Mouse (Mus musculus) stomach, embryonic 14.5 days (tissue): ENCODE measurements around the gene Shf. TPM values are rescaled to one million over a fixed set of nuclear protein-coding genes. Genes with fewer than 3 reads are reported as not detected.
"Not testable (repeated sequence)": the region's sequence is repeated elsewhere in the genome, so short reads cannot be mapped to it uniquely, and the experiment has no call there.

Experiments used
- ATAC-seq: fragments of 200-750 bp; cut with Nextera tagmentation; 2 replicates; pipeline ENCODE4 v1.8.0; 2017; ENCODE audit warnings: low read depth, moderate TSS enrichment; ENCODE audit not compliant: insufficient number of reproducible peaks, insufficient read depth, low FRiP score
- H3K27ac ChIP-seq: fragments of 300-500 bp; sonication (generic); 2 replicates; pipeline ENCODE4 v1.5.1; 2014; ENCODE audit warnings: mild to moderate bottlenecking, low read length, moderate library complexity, mixed read lengths
- H3K27me3 ChIP-seq: fragments of 300-500 bp; sonication (generic); 2 replicates; pipeline ENCODE4 v1.6.1; 2014; ENCODE audit warnings: low read length, control low read depth, mixed read lengths; ENCODE audit not compliant: control insufficient read depth, insufficient read depth
- H3K36me3 ChIP-seq: fragments of 300-500 bp; sonication (generic); 2 replicates; pipeline ENCODE4 v1.6.1; 2014; ENCODE audit warnings: mild to moderate bottlenecking, control low read depth, low read length, moderate library complexity, mixed read lengths; ENCODE audit not compliant: control insufficient read depth, insufficient read depth
- H3K4me1 ChIP-seq: fragments of 300-500 bp; sonication (generic); 2 replicates; pipeline ENCODE4 v1.6.1; 2014; ENCODE audit warnings: low read length, control low read depth, mixed read lengths; ENCODE audit not compliant: control insufficient read depth, insufficient read depth
- H3K4me2 ChIP-seq: fragments of 300-500 bp; sonication (generic); replicated peaks from 2 replicates; pipeline ENCODE4 v1.6.1; 2014; ENCODE audit warnings: low read depth, low read length, control low read depth
- H3K4me3 ChIP-seq: fragments of 300-500 bp; sonication (generic); 2 replicates; pipeline ENCODE4 v1.5.1; 2014; ENCODE audit warnings: low read depth, low read length, control low read depth
- H3K9ac ChIP-seq: fragments of 300-500 bp; sonication (generic); replicated peaks from 2 replicates; pipeline ENCODE4 v1.6.1; 2014; ENCODE audit warnings: low read depth, mild to moderate bottlenecking, control low read depth, low read length, moderate library complexity, mixed read lengths
- H3K9me3 ChIP-seq: fragments of 300-500 bp; sonication (generic); 2 replicates; pipeline ENCODE4 v1.6.1; 2016; ENCODE audit warnings: low read depth, low read length, control low read depth; ENCODE audit not compliant: control insufficient read depth
- WGBS: fragments of 180-500 bp; shearing (Covaris S2); extraction: QIAGEN DNeasy Blood & Tissue Kit; methylation state at CpG from one replicate; pipeline ENCODE4 v1.1.7; 2014; 5-methylcytosine and 5-hydroxymethylcytosine counted together
- polyA plus RNA-seq: library from polyadenylated mRNA; unstranded; fragments of >200 nt; fragmentation: Nextera tagmentation; extraction: Ambion mirVana; gene quantifications from 2 replicates; pipeline ENCODE4 v1.2.1, GENCODE M21; 2014

Gene Shf
- polyA plus RNA-seq, 1 experiment from 2014 or later = 5.2 TPM

- under 1% methylated on average over 57 of the region's 63 CpGs for WGBS
- H3K27ac ChIP-seq = peak overlapping the region; percentile 97
- H3K27me3 ChIP-seq = no peaks in the 10 kb centered on the region
- H3K9ac ChIP-seq = peak overlapping the region; percentile 55
- ATAC-seq = peak; percentile 86
- H3K4me1 ChIP-seq = peaks cover 12% of the 10 kb centered on the region; the same call in 1 of the 2 replicates
- H3K9me3 ChIP-seq = no peaks in the 10 kb centered on the region
- peak overlapping the region; percentile 68 for H3K4me2 ChIP-seq
- peak overlapping the region; percentile 51 for H3K4me3 ChIP-seq
- peaks cover 3% of the 10 kb centered on the region; the same call in 1 of the 2 replicates for H3K36me3 ChIP-seq
Measured at GRCm38 (mm10) chr2:122348531-122349131, 20.3 kb downstream of the Shf start.

GRCm38 (mm10) chr2:122347257-122347656 lies 21.7 kb downstream of the Shf start:
- H3K27me3 ChIP-seq = no peaks in the 10 kb centered on the region
- peaks cover 12% of the 10 kb centered on the region; the same call in 1 of the 2 replicates for H3K4me1 ChIP-seq
- no peak for ATAC-seq
- no peak overlapping the region for H3K9ac ChIP-seq
- WGBS = 93% methylated on average over 3 of the region's 3 CpGs
- H3K9me3 ChIP-seq = no peaks in the 10 kb centered on the region
- no peak overlapping the region for H3K27ac ChIP-seq
- H3K36me3 ChIP-seq = no peaks in the 10 kb centered on the region
- H3K4me2 ChIP-seq = no peak overlapping the region
- H3K4me3 ChIP-seq = no peak overlapping the region

- H3K4me1 ChIP-seq = peaks cover 12% of the 10 kb centered on the region; the same call in 1 of the 2 replicates
- H3K4me2 ChIP-seq, H3K4me3 ChIP-seq, H3K9ac ChIP-seq, ATAC-seq, H3K9me3 ChIP-seq, H3K36me3 ChIP-seq, H3K27me3 ChIP-seq: not testable (repeated sequence)
- peak overlapping the region; percentile 58; the same call in 1 of the 2 replicates for H3K27ac ChIP-seq
- 85% methylated on average over 6 of the region's 6 CpGs for WGBS
Measured at GRCm38 (mm10) chr2:122346164-122346563, 22.8 kb downstream of the Shf start.

GRCm38 (mm10) chr2:122345106-122345893 lies 23.7 kb downstream of the Shf start:
- no peaks in the 10 kb centered on the region for H3K36me3 ChIP-seq
- H3K4me3 ChIP-seq = no peak overlapping the region
- peaks cover 12% of the 10 kb centered on the region; the same call in 1 of the 2 replicates for H3K4me1 ChIP-seq
- no peak overlapping the region for H3K9ac ChIP-seq
- peak overlapping the region; percentile 58; the same call in 1 of the 2 replicates for H3K27ac ChIP-seq
- no peak for ATAC-seq
- WGBS = 73% methylated on average over 6 of the region's 6 CpGs
- no peak overlapping the region for H3K4me2 ChIP-seq
- H3K27me3 ChIP-seq = no peaks in the 10 kb centered on the region
- no peaks in the 10 kb centered on the region for H3K9me3 ChIP-seq

- Histone ChIP-seq H3K9ac (no peak overlapping the region), H3K4me2 (no peak overlapping the region), H3K36me3 (no peaks in the 10 kb centered on the region), H3K27ac (no peak overlapping the region), H3K4me1 (no peaks in the 10 kb centered on the region), H3K9me3 (no peaks in the 10 kb centered on the region), H3K4me3 (no peak overlapping the region), H3K27me3 (no peaks in the 10 kb centered on the region)
- ATAC-seq = no peak
- WGBS = 54% methylated on average over 21 of the region's 21 CpGs
Measured at GRCm38 (mm10) chr2:122337291-122337690, 31.7 kb downstream of the Shf start.

- WGBS = 63% methylated on average over 3 of the region's 3 CpGs
- H3K4me1 ChIP-seq = no peaks in the 10 kb centered on the region
- no peaks in the 10 kb centered on the region for H3K36me3 ChIP-seq
- no peak for ATAC-seq
- H3K27ac ChIP-seq = no peak overlapping the region
- H3K9me3 ChIP-seq = no peaks in the 10 kb centered on the region
- H3K27me3 ChIP-seq = no peaks in the 10 kb centered on the region
- no peak overlapping the region for H3K4me2 ChIP-seq
- H3K4me3 ChIP-seq = no peak overlapping the region
- H3K9ac ChIP-seq = no peak overlapping the region
Measured at GRCm38 (mm10) chr2:122334170-122334569, 34.8 kb downstream of the Shf start.

GRCm38 (mm10) chr2:122332222-122332621 lies 36.7 kb downstream of the Shf start:
- no peak overlapping the region for H3K4me3 ChIP-seq
- no peaks in the 10 kb centered on the region for H3K27me3 ChIP-seq
- WGBS = 63% methylated on average over 3 of the region's 3 CpGs
- H3K36me3 ChIP-seq = no peaks in the 10 kb centered on the region
- H3K27ac ChIP-seq = no peak overlapping the region
- no peak for ATAC-seq
- H3K9ac ChIP-seq = no peak overlapping the region
- no peak overlapping the region for H3K4me2 ChIP-seq
- H3K9me3 ChIP-seq = no peaks in the 10 kb centered on the region
- no peaks in the 10 kb centered on the region for H3K4me1 ChIP-seq

GRCm38 (mm10) chr2:122330317-122330716 lies 38.6 kb downstream of the Shf start:
- not testable (repeated sequence) for H3K4me3 ChIP-seq, H3K9ac ChIP-seq, H3K9me3 ChIP-seq, H3K27ac ChIP-seq, H3K27me3 ChIP-seq, H3K4me1 ChIP-seq, ATAC-seq, H3K36me3 ChIP-seq, H3K4me2 ChIP-seq
- WGBS = 84% methylated on average over 4 of the region's 6 CpGs
